Mouse (Mus musculus) neural tube, embryonic 14.5 days (tissue): Measurements from ENCODE around the gene Fgfr2. TPM values are rescaled to one million over a fixed set of nuclear protein-coding genes. Genes with fewer than 3 reads are reported as not detected.
A peak's percentile ranks its signal among the peaks of the same experiment; 100 is the strongest.

Experiments
- ATAC-seq: fragments of 200-750 bp; cut with Nextera tagmentation; 2 replicates; pipeline ENCODE4 v1.8.0; 2017; ENCODE audit warnings: low read depth, mild to moderate bottlenecking, moderate TSS enrichment, moderate library complexity
- H3K27ac ChIP-seq: fragments of 300-500 bp; sonication (generic); 2 replicates; pipeline ENCODE4 v1.5.1; 2014; ENCODE audit warnings: low read depth, mild to moderate bottlenecking, control low read depth, low read length, moderate library complexity, mixed read lengths
- H3K27me3 ChIP-seq: fragments of 300-500 bp; sonication (generic); 2 replicates; pipeline ENCODE4 v1.6.1; 2014; ENCODE audit warnings: low read length; ENCODE audit not compliant: control insufficient read depth, insufficient read depth
- H3K36me3 ChIP-seq: fragments of 300-500 bp; sonication (generic); 2 replicates; pipeline ENCODE4 v1.6.1; 2014; ENCODE audit warnings: low read length, mixed read lengths; ENCODE audit not compliant: control insufficient read depth, insufficient read depth
- H3K4me1 ChIP-seq: fragments of 300-500 bp; sonication (generic); 2 replicates; pipeline ENCODE4 v1.6.1; 2014; ENCODE audit warnings: low read length; ENCODE audit not compliant: control insufficient read depth, insufficient read depth
- H3K4me2 ChIP-seq: fragments of 300-500 bp; sonication (generic); 2 replicates; pipeline ENCODE4 v1.6.1; 2014; ENCODE audit warnings: mild to moderate bottlenecking, low read depth, low read length, control low read depth
- H3K4me3 ChIP-seq: fragments of 300-500 bp; sonication (generic); 2 replicates; pipeline ENCODE4 v1.5.1; 2014; ENCODE audit warnings: low read depth, low read length, control low read depth, mixed read lengths
- H3K9ac ChIP-seq: fragments of 300-500 bp; sonication (generic); replicated peaks from 2 replicates; pipeline ENCODE4 v1.6.1; 2014; ENCODE audit warnings: low read depth, mild to moderate bottlenecking, control low read depth, low read length, mixed read lengths
- H3K9me3 ChIP-seq: fragments of 300-500 bp; sonication (generic); 2 replicates; pipeline ENCODE4 v1.6.1; 2016; ENCODE audit warnings: low read length; ENCODE audit not compliant: control insufficient read depth
- WGBS: fragments of 180-500 bp; shearing (Covaris S2); extraction: QIAGEN DNeasy Blood & Tissue Kit; methylation state at CpG from one replicate; pipeline ENCODE4 v1.1.7; 2014; 5-methylcytosine and 5-hydroxymethylcytosine counted together
- polyA plus RNA-seq: library from polyadenylated mRNA; unstranded; fragments of >200 nt; fragmentation: Nextera tagmentation; extraction: Ambion mirVana; gene quantifications from 2 replicates; pipeline ENCODE4 v1.2.1, GENCODE M21; 2014

Gene Fgfr2
- polyA plus RNA-seq, 1 experiment from 2014 or later, result 28.1 TPM

- no peak for ATAC-seq
- Histone ChIP-seq H3K9me3 (no peaks in the 10 kb centered on the region), H3K4me3 (no peak overlapping the region), H3K4me2 (no peak overlapping the region), H3K4me1 (no peaks in the 10 kb centered on the region), H3K27me3 (no peaks in the 10 kb centered on the region), H3K9ac (no peak overlapping the region), H3K27ac (no peak overlapping the region), H3K36me3 (peaks cover 15% of the 10 kb centered on the region)
- WGBS, result 62% methylated on average over 3 of the region's 3 CpGs
Measured at GRCm38 (mm10) chr7:132234250-132234649, 888.9 kb downstream of the Fgfr2 start.

- H3K27ac ChIP-seq, result no peak overlapping the region
- ATAC-seq, result no peak
- no peaks in the 10 kb centered on the region for H3K27me3 ChIP-seq
- no peak overlapping the region for H3K4me2 ChIP-seq
- H3K4me3 ChIP-seq, result no peak overlapping the region
- peaks cover 15% of the 10 kb centered on the region for H3K36me3 ChIP-seq
- no peaks in the 10 kb centered on the region for H3K4me1 ChIP-seq
- 88% methylated on average over 4 of the region's 4 CpGs for WGBS
- H3K9ac ChIP-seq, result no peak overlapping the region
- no peaks in the 10 kb centered on the region for H3K9me3 ChIP-seq
Measured at GRCm38 (mm10) chr7:132233732-132234131, 889.4 kb downstream of the Fgfr2 start.

GRCm38 (mm10) chr7:132232937-132233336, 890.2 kb downstream of the Fgfr2 start:
- Histone ChIP-seq H3K4me1 (no peaks in the 10 kb centered on the region), H3K27me3 (no peaks in the 10 kb centered on the region)
- no peak for ATAC-seq

GRCm38 (mm10) chr7:132231476-132231875, 891.7 kb downstream of the Fgfr2 start:
- ATAC-seq, result no peak
- Histone ChIP-seq H3K4me2 (no peak overlapping the region), H3K27me3 (no peaks in the 10 kb centered on the region), H3K9me3 (no peaks in the 10 kb centered on the region), H3K4me3 (no peak overlapping the region), H3K27ac (no peak overlapping the region), H3K36me3 (no peaks in the 10 kb centered on the region), H3K4me1 (no peaks in the 10 kb centered on the region), H3K9ac (no peak overlapping the region)
- WGBS, result 96% methylated on average over 3 of the region's 3 CpGs

More at GRCm38 (mm10) chr7:132232937-132233336, 890.2 kb downstream of the Fgfr2 start:
- no peak overlapping the region for H3K9ac ChIP-seq
- peaks cover 10% of the 10 kb centered on the region for H3K36me3 ChIP-seq
- no peak overlapping the region for H3K27ac ChIP-seq
- H3K9me3 ChIP-seq, result no peaks in the 10 kb centered on the region
- 9% methylated on average over 2 of the region's 2 CpGs for WGBS
- H3K4me2 ChIP-seq, result no peak overlapping the region
- H3K4me3 ChIP-seq, result no peak overlapping the region

- H3K9me3 ChIP-seq, result no peaks in the 10 kb centered on the region
- no peak overlapping the region for H3K4me2 ChIP-seq
- no peaks in the 10 kb centered on the region for H3K4me1 ChIP-seq
- H3K27ac ChIP-seq, result no peak overlapping the region
- H3K36me3 ChIP-seq, result no peaks in the 10 kb centered on the region
- no peak overlapping the region for H3K9ac ChIP-seq
- 78% methylated on average over 3 of the region's 3 CpGs for WGBS
- no peak overlapping the region for H3K4me3 ChIP-seq
- H3K27me3 ChIP-seq, result no peaks in the 10 kb centered on the region
- ATAC-seq, result no peak
Measured at GRCm38 (mm10) chr7:132230961-132231360, 892.2 kb downstream of the Fgfr2 start.

DNA sequence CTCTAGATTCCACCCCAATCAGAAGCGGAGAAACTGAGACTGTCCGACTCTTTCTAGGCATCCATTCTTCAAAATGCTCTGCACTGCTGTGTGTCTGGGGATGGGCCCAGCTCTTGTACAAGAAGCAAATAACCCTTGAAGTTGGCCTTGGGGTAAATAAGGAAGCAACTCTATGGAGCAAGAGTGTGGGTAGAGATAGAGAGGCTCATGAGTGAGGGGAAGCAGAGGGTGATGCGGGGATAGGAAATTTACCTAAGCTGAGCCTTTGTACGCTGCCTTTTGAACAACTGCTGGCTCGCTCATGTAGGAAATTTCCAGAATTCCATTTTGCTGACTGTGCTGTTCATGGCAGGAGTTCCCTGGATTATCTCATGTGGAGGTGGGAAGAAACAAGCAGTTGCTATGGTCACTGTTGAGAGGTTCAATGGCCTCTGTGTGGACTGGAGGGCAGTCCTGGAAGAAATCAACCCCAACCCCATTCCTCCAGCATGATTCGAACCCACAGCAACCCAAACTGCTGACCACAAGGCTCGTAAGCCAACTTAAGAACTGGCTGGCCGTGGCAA, 896.0 kb downstream of the Fgfr2 start:
- H3K4me2 ChIP-seq, result no peak overlapping the region
- H3K4me3 ChIP-seq, result no peak overlapping the region
- no peaks in the 10 kb centered on the region for H3K9me3 ChIP-seq
- WGBS, result 89% methylated on average over 8 of the region's 8 CpGs
- no peak for ATAC-seq
- no peaks in the 10 kb centered on the region for H3K36me3 ChIP-seq
- H3K9ac ChIP-seq, result no peak overlapping the region
- H3K27me3 ChIP-seq, result no peaks in the 10 kb centered on the region
- no peak overlapping the region for H3K27ac ChIP-seq
- H3K4me1 ChIP-seq, result no peaks in the 10 kb centered on the region

GRCm38 (mm10) chr7:132226379-132227074, 896.6 kb downstream of the Fgfr2 start:
- Histone ChIP-seq H3K27ac (no peak overlapping the region), H3K4me3 (no peak overlapping the region), H3K27me3 (no peaks in the 10 kb centered on the region), H3K4me2 (no peak overlapping the region), H3K9ac (no peak overlapping the region), H3K4me1 (no peaks in the 10 kb centered on the region), H3K9me3 (no peaks in the 10 kb centered on the region), H3K36me3 (no peaks in the 10 kb centered on the region)
- ATAC-seq, result peak; percentile 50; the same call in 1 of the 2 replicates
- WGBS, result 66% methylated on average over 6 of the region's 6 CpGs

- Histone ChIP-seq H3K4me1 (no peaks in the 10 kb centered on the region), H3K9me3 (no peaks in the 10 kb centered on the region), H3K36me3 (no peaks in the 10 kb centered on the region), H3K27ac (no peak overlapping the region), H3K4me2 (no peak overlapping the region), H3K4me3 (no peak overlapping the region), H3K27me3 (no peaks in the 10 kb centered on the region), H3K9ac (no peak overlapping the region)
- WGBS, result 39% methylated on average over 10 of the region's 10 CpGs
- no peak for ATAC-seq
Measured at GRCm38 (mm10) chr7:132223452-132224141, 899.6 kb downstream of the Fgfr2 start.

DNA sequence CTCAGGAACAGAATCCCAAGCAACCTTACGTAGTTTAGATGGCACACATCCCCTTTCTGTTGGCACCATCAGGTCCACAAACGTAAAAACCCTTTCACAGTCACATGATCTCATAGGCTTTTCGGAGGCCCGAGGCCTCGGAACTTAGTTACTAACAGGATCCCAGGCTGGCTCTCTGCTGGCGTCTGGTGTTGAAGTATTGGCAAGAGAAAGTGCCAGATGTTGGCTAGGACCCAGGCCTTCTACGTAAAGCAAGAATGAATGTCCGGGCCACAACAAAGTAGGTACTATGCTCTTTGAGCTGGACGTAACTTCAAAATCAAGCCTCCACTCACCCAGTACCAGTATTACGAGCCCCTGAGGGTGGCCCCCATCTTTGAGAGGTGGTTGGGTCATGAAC, 909.1 kb downstream of the Fgfr2 start:
- Histone ChIP-seq H3K27ac (no peak overlapping the region), H3K27me3 (no peaks in the 10 kb centered on the region), H3K36me3 (no peaks in the 10 kb centered on the region), H3K4me3 (no peak overlapping the region), H3K9ac (no peak overlapping the region), H3K9me3 (no peaks in the 10 kb centered on the region), H3K4me1 (no peaks in the 10 kb centered on the region), H3K4me2 (no peak overlapping the region)
- no peak for ATAC-seq
- 73% methylated on average over 10 of the region's 10 CpGs for whole genome bisulfite sequencing
